Mouse (Mus musculus) MEL (cell line): Measurements from ENCODE around the gene Opalin. TPM values are rescaled to one million over a fixed set of nuclear protein-coding genes. Genes with fewer than 3 reads are reported as not detected.

Experiments
- DNase-seq: peaks from one replicate; pipeline ENCODE4 v3.0.0; 2011; ENCODE audit warnings: low read depth, low spot score
- H3K27ac ChIP-seq: 2 replicates; pipeline ENCODE4 v1.5.1; 2012; ENCODE audit warnings: low read depth, mild to moderate bottlenecking, control low read depth, low read length, moderate library complexity; ENCODE audit not compliant: control insufficient read depth
- H3K27me3 ChIP-seq, 2 experiments: fragments of 150-350 bp in 1 of 2; sonication (generic) in 1 of 2; 2 replicates each; pipeline ENCODE4 v1.6.1; 2012; ENCODE audit warnings: low read length in 2 of 2, mild to moderate bottlenecking in 2 of 2, improper control_type of control experiment in 1 of 2, moderate library complexity in 1 of 2; ENCODE audit not compliant: insufficient read depth in 2 of 2, control insufficient read depth in 1 of 2
- H3K36me3 ChIP-seq, 2 experiments: 2 replicates each; pipeline ENCODE4 v1.6.1; 2012 to 2014; ENCODE audit warnings: low read length in 2 of 2, improper control_type of control experiment in 1 of 2, inconsistent platforms in 1 of 2, mild to moderate bottlenecking in 1 of 2; ENCODE audit not compliant: insufficient read depth in 2 of 2, control insufficient read depth in 1 of 2
- H3K4me1 ChIP-seq, 2 experiments: fragments of 150-350 bp in 1 of 2; sonication (generic) in 1 of 2; 2 replicates each; pipeline ENCODE4 v1.6.1; 2012; ENCODE audit warnings: low read length in 2 of 2, improper control_type of control experiment in 1 of 2, mild to moderate bottlenecking in 1 of 2; ENCODE audit not compliant: insufficient read depth in 2 of 2, control insufficient read depth in 1 of 2
- H3K4me3 ChIP-seq, 2 experiments: fragments of 150-350 bp in 1 of 2; sonication (generic) in 1 of 2; 2 replicates each; pipeline ENCODE4 v1.5.1; 2012; ENCODE audit warnings: low read depth in 2 of 2, low read length in 2 of 2, mild to moderate bottlenecking in 2 of 2, moderate library complexity in 2 of 2, control low read depth in 1 of 2, improper control_type of control experiment in 1 of 2; ENCODE audit not compliant: control insufficient read depth in 1 of 2, insufficient read depth in 1 of 2
- H3K79me2 ChIP-seq: 2 replicates; pipeline ENCODE4 v1.6.1; 2012; ENCODE audit warnings: mild to moderate bottlenecking, low read length, moderate library complexity; ENCODE audit not compliant: control insufficient read depth, poor library complexity, insufficient read depth
- H3K9ac ChIP-seq: 2 replicates; pipeline ENCODE4 v1.6.1; 2012; ENCODE audit warnings: low read depth, mild to moderate bottlenecking, control low read depth, low read length, moderate library complexity; ENCODE audit not compliant: control insufficient read depth, poor library complexity, severe bottlenecking
- H3K9me3 ChIP-seq: fragments of 150-350 bp; sonication (generic); replicated peaks from 2 replicates; pipeline ENCODE4 v1.6.1; 2012; ENCODE audit warnings: mild to moderate bottlenecking, low read length, improper control_type of control experiment, moderate library complexity; ENCODE audit not compliant: insufficient read depth
- CHD1 ChIP-seq: IDR thresholded peaks from 2 replicates; pipeline ENCODE4 v1.6.1; 2012; ENCODE audit warnings: low read depth, mild to moderate bottlenecking, inconsistent platforms, low read length, improper control_type of control experiment
- CHD2 ChIP-seq: IDR thresholded peaks from 2 replicates; pipeline ENCODE4 v1.6.1; 2011; ENCODE audit warnings: low read length, improper control_type of control experiment
- CTCF ChIP-seq, 3 experiments: IDR thresholded peaks in 2 of 3; conservative IDR thresholded peaks in 1 of 3; 2 replicates each; pipeline ENCODE4 v1.5.1; 2011 to 2012; ENCODE audit warnings: low read length in 3 of 3, low read depth in 2 of 3, mild to moderate bottlenecking in 2 of 3, improper control_type of control experiment in 1 of 3, inconsistent platforms in 1 of 3, mixed read lengths in 1 of 3, moderate library complexity in 1 of 3; ENCODE audit not compliant: control insufficient read depth in 1 of 3, insufficient read depth in 1 of 3, poor library complexity in 1 of 3, severe bottlenecking in 1 of 3
- E2F4 ChIP-seq: IDR thresholded peaks from 2 replicates; pipeline ENCODE4 v1.6.1; 2011; ENCODE audit warnings: low read depth, low read length, improper control_type of control experiment, borderline replicate concordance
- ELF1 ChIP-seq: IDR thresholded peaks from 2 replicates; pipeline ENCODE4 v1.6.1; 2014; ENCODE audit warnings: low read depth, mild to moderate bottlenecking, inconsistent platforms, low read length, improper control_type of control experiment, moderate library complexity
- EP300 ChIP-seq, 2 experiments: IDR thresholded peaks; 2 replicates each; pipeline ENCODE4 v1.6.1; 2011; ENCODE audit warnings: improper control_type of control experiment in 2 of 2, low read length in 2 of 2, low read depth in 1 of 2, mild to moderate bottlenecking in 1 of 2
- ETS1 ChIP-seq: IDR thresholded peaks from 2 replicates; pipeline ENCODE4 v1.6.1; 2012; ENCODE audit warnings: low read depth, mild to moderate bottlenecking, inconsistent platforms, low read length, improper control_type of control experiment, moderate library complexity
- GATA1 ChIP-seq: IDR thresholded peaks from 2 replicates; pipeline ENCODE4 v1.6.1; 2011; ENCODE audit warnings: low read depth, low read length, improper control_type of control experiment
- HCFC1 ChIP-seq: IDR thresholded peaks from 2 replicates; pipeline ENCODE4 v1.6.1; 2012; ENCODE audit warnings: low read depth, mild to moderate bottlenecking, inconsistent platforms, low read length, improper control_type of control experiment, moderate library complexity
- KAT2A ChIP-seq: conservative IDR thresholded peaks from 2 replicates; pipeline ENCODE4 v1.6.1; 2012; ENCODE audit warnings: low read depth, low read length, improper control_type of control experiment, inconsistent platforms
- MAFK ChIP-seq: IDR thresholded peaks from 2 replicates; pipeline ENCODE4 v1.6.1; 2011; ENCODE audit warnings: low read depth, mild to moderate bottlenecking, low read length, improper control_type of control experiment, borderline replicate concordance
- MEF2A ChIP-seq: IDR thresholded peaks from 2 replicates; pipeline ENCODE4 v1.6.1; 2014; ENCODE audit warnings: low read depth, mild to moderate bottlenecking, inconsistent platforms, low read length, improper control_type of control experiment; ENCODE audit not compliant: poor library complexity, insufficient replicate concordance, severe bottlenecking; ENCODE audit errors: extremely low read depth
- NELFE ChIP-seq: IDR thresholded peaks from 2 replicates; pipeline ENCODE4 v1.6.1; 2011; ENCODE audit warnings: low read depth, low read length, improper control_type of control experiment
- NRF1 ChIP-seq: IDR thresholded peaks from 2 replicates; pipeline ENCODE4 v1.6.1; 2014; ENCODE audit warnings: low read depth, mild to moderate bottlenecking, inconsistent platforms, low read length, improper control_type of control experiment, moderate library complexity; ENCODE audit not compliant: poor library complexity, insufficient read depth, severe bottlenecking
- POLR2A ChIP-seq, 2 experiments: IDR thresholded peaks; 2 replicates each; pipeline ENCODE4 v1.6.1; 2011 to 2012; ENCODE audit warnings: low read length in 2 of 2, mild to moderate bottlenecking in 2 of 2, control low read depth in 1 of 2, improper control_type of control experiment in 1 of 2, low read depth in 1 of 2, moderate library complexity in 1 of 2; ENCODE audit not compliant: control insufficient read depth in 1 of 2, insufficient read depth in 1 of 2, poor library complexity in 1 of 2
- RAD21 ChIP-seq: IDR thresholded peaks from 2 replicates; pipeline ENCODE4 v1.6.1; 2011; ENCODE audit warnings: mild to moderate bottlenecking, low read depth, low read length, improper control_type of control experiment
- RCOR1 ChIP-seq: IDR thresholded peaks from 2 replicates; pipeline ENCODE4 v1.6.1; 2012; ENCODE audit warnings: low read depth, mild to moderate bottlenecking, inconsistent platforms, low read length, improper control_type of control experiment
- SIN3A ChIP-seq: IDR thresholded peaks from 2 replicates; pipeline ENCODE4 v1.6.1; 2012; ENCODE audit warnings: low read length, improper control_type of control experiment, inconsistent platforms
- SMC3 ChIP-seq: IDR thresholded peaks from 2 replicates; pipeline ENCODE4 v1.6.1; 2011; ENCODE audit warnings: low read depth, low read length, improper control_type of control experiment
- TCF12 ChIP-seq: IDR thresholded peaks from 2 replicates; pipeline ENCODE4 v1.6.1; 2014; ENCODE audit warnings: low read depth, mild to moderate bottlenecking, inconsistent platforms, low read length, improper control_type of control experiment, moderate library complexity
- UBTF ChIP-seq: IDR thresholded peaks from 2 replicates; pipeline ENCODE4 v1.6.1; 2012; ENCODE audit warnings: low read depth, mild to moderate bottlenecking, inconsistent platforms, low read length, improper control_type of control experiment, moderate library complexity, borderline replicate concordance; ENCODE audit not compliant: insufficient read depth
- USF1 ChIP-seq: IDR thresholded peaks from 2 replicates; pipeline ENCODE4 v1.6.1; 2014; ENCODE audit warnings: low read depth, mild to moderate bottlenecking, inconsistent platforms, low read length, improper control_type of control experiment, moderate library complexity
- USF2 ChIP-seq, 2 experiments: IDR thresholded peaks; 2 replicates each; pipeline ENCODE4 v1.6.1; 2011 to 2012; ENCODE audit warnings: improper control_type of control experiment in 2 of 2, low read length in 2 of 2, borderline replicate concordance in 1 of 2, inconsistent platforms in 1 of 2, low read depth in 1 of 2, mild to moderate bottlenecking in 1 of 2; ENCODE audit not compliant: insufficient read depth in 1 of 2
- ZKSCAN1 ChIP-seq: IDR thresholded peaks from 2 replicates; pipeline ENCODE4 v1.6.1; 2012; ENCODE audit warnings: low read depth, mild to moderate bottlenecking, inconsistent platforms, low read length, improper control_type of control experiment, moderate library complexity
- ZMIZ1 ChIP-seq: IDR thresholded peaks from 2 replicates; pipeline ENCODE4 v1.6.1; 2012; ENCODE audit warnings: low read depth, mild to moderate bottlenecking, inconsistent platforms, low read length, improper control_type of control experiment, moderate library complexity
- polyA plus RNA-seq, 2 experiments: library from polyadenylated mRNA; stranded (reverse) in 1 of 2; unstranded in 1 of 2; fragments of >175 nt in 1 of 2; fragments of >200 nt in 1 of 2; gene quantifications; 2 replicates each; pipeline versions ENCODE4 v1.2.1 to v1.2.4; 2012; ENCODE audit warnings: low replicate concordance in 2 of 2, low read depth in 1 of 2; ENCODE audit not compliant: insufficient read length in 2 of 2, insufficient read depth in 1 of 2, missing spikeins in 1 of 2
- total RNA-seq: library from RNA; depleted of rRNA; stranded (reverse); fragments of 300-350 nt; gene quantifications from 2 replicates; pipeline ENCODE4 v1.2.3, GENCODE M21; 2012

The Opalin gene
- total and polyA plus RNA-seq, 3 experiments = not detected

DNA sequence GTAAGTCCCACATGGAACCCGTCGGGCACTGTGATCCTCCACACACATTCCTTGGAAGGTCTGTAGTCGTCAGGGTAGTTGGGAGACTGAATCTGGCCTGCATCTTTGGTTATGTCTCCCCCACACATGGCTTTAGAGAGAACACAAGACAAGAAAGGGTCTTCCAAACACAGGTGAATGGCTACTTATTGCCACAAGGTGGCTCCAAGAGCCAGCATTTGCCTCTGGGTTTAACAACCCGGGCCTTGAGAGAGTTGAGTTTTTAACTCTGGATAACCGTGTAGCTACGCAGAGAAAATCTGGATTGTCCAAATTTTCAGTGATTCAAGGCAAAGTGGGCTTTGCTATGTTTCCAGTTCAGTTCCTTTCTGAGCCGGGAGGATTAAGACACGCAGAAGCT lies 28.0 kb upstream of the Opalin start:
- H3K27ac ChIP-seq = no peak overlapping the region
- TF ChIP-seq POLR2A (IDR thresholded peaks at IDR 0.05; ENCODE audit: control insufficient read depth in 1 of 2, insufficient read depth in 1 of 2, low read depth in 1 of 2, low read length in 2 of 2, poor library complexity in 1 of 2) (no peak), UBTF (no peak), USF1 (no peak), EP300 (IDR thresholded peaks at IDR 0.05; ENCODE audit: low read depth in 1 of 2, low read length in 2 of 2) (no peak), SMC3 (peak; percentile 46), ELF1 (no peak), ETS1 (no peak), HCFC1 (no peak), KAT2A (no peak), RAD21 (peak; percentile 50), ZMIZ1 (no peak), ZKSCAN1 (no peak), CHD2 (no peak), MEF2A (no peak), SIN3A (no peak), RCOR1 (no peak), NRF1 (no peak), NELFE (no peak), MAFK (no peak), GATA1 (no peak), CHD1 (no peak), TCF12 (no peak), CTCF (IDR thresholded peaks at IDR 0.05 in 2 of 3, conservative IDR thresholded peaks at IDR 0.05 in 1 of 3; ENCODE audit: control insufficient read depth in 1 of 3, insufficient read depth in 1 of 3, low read depth in 2 of 3, low read length in 3 of 3, poor library complexity in 1 of 3, severe bottlenecking in 1 of 3) (peak; percentile 20 to 50 (median 43); a peak in 5 of 6 replicates), USF2 (IDR thresholded peaks at IDR 0.05; ENCODE audit: borderline replicate concordance in 1 of 2, insufficient read depth in 1 of 2, low read depth in 1 of 2, low read length in 2 of 2) (no peak), E2F4 (no peak)
- TF ChIP-seq, all 39 proteins: peak for 3
- Histone ChIP-seq H3K27me3 (no peaks in the 10 kb centered on the region; a peak in 1 of 4 replicates), H3K9ac (no peak overlapping the region), H3K4me1 (no peaks in the 10 kb centered on the region), H3K79me2 (no peaks in the 10 kb centered on the region), H3K36me3 (no peaks in the 10 kb centered on the region), H3K9me3 (no peaks in the 10 kb centered on the region), H3K4me3 (no peak overlapping the region)
- DNase-seq = peak; percentile 33
